Mouse (Mus musculus) olfactory bulb, adult 2 months (tissue): ENCODE measurements around the gene Siva1. TPM values are rescaled to one million over a fixed set of nuclear protein-coding genes. Genes with fewer than 3 reads are reported as not detected.

Experiments used
- H3K27ac ChIP-seq: fragments of 200-500 bp; 2 replicates; pipeline ENCODE4 v1.5.1; 2012; ENCODE audit warnings: low read depth, low read length; ENCODE audit not compliant: insufficient read depth
- H3K4me1 ChIP-seq: fragments of 200-500 bp; 2 replicates; pipeline ENCODE4 v1.6.1; 2012; ENCODE audit warnings: low read length; ENCODE audit not compliant: control insufficient read depth, insufficient read depth
- H3K4me3 ChIP-seq: fragments of 200-500 bp; 2 replicates; pipeline ENCODE4 v1.5.1; 2012; ENCODE audit warnings: mild to moderate bottlenecking, low read depth, low read length, moderate library complexity; ENCODE audit not compliant: insufficient read depth
- CTCF ChIP-seq: fragments of 200-500 bp; IDR thresholded peaks from 2 replicates; pipeline ENCODE4 v1.5.1; 2012; ENCODE audit warnings: low read depth, mild to moderate bottlenecking, low read length, moderate library complexity; ENCODE audit not compliant: insufficient read depth
- POLR2A ChIP-seq: fragments of 200-500 bp; IDR thresholded peaks from 2 replicates; pipeline ENCODE4 v1.6.1; 2012; ENCODE audit warnings: mild to moderate bottlenecking, low read depth, low read length, moderate library complexity; ENCODE audit not compliant: insufficient read depth
- WGBS: fragments of 180-500 bp; shearing (Covaris S2); methylation state at CpG from one replicate; pipeline ENCODE4 v1.1.7; 2018; 5-methylcytosine and 5-hydroxymethylcytosine counted together
- polyA plus RNA-seq: library from polyadenylated mRNA; stranded (reverse); fragments of >200 nt; gene quantifications from 2 replicates; pipeline ENCODE4 v1.2.4, GENCODE M21; 2012; ENCODE audit warnings: low replicate concordance; ENCODE audit not compliant: missing spikeins, insufficient read depth, insufficient read length

Siva1 gene
- polyA plus RNA-seq, 1 experiment, result not detected

GRCm38 (mm10) chr12:112620354-112621061 is 24.0 kb upstream of the Siva1 start:
- peak overlapping the region; percentile 62 for H3K4me3 ChIP-seq

GRCm38 (mm10) chr12:112621900-112622299 is 22.6 kb upstream of the Siva1 start:
- Histone ChIP-seq H3K27ac (no peak overlapping the region), H3K4me3 (no peak overlapping the region), H3K4me1 (peaks cover 55% of the 10 kb centered on the region)
- 83% methylated on average over 3 of the region's 3 CpGs for WGBS
- TF ChIP-seq CTCF (no peak), POLR2A (no peak)

More at GRCm38 (mm10) chr12:112620354-112621061, 24.0 kb upstream of the Siva1 start:
- peaks cover 59% of the 10 kb centered on the region for H3K4me1 ChIP-seq
- H3K27ac ChIP-seq, result peak overlapping the region; percentile 63
- TF ChIP-seq CTCF, result no peak
- TF ChIP-seq POLR2A, result no peak
- WGBS, result 21% methylated on average over 16 of the region's 16 CpGs

DNA sequence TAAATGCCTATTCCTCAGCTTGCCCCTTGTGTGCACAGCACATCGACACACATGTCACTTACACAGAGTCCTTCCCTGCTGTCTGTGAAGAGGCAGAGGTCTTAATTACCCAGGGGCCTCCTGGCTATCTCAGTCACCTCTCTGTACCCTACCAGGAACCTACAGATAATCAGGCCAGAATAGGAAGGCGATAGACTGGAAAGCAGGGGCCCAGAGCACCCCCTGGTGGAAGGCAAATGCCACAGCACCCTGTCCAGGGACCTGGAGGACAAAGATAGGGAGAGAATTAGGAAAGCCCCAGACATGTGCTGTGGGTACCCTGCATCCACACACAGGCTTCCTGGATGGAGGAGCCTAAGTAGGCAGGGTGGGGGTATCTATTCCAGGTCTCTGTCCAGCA is 20.7 kb upstream of the Siva1 start:
- Histone ChIP-seq H3K4me1 (peaks cover 43% of the 10 kb centered on the region), H3K27ac (no peak overlapping the region), H3K4me3 (no peak overlapping the region)
- no peak for TF ChIP-seq POLR2A
- peak; percentile 78; the same call in 1 of the 2 replicates for TF ChIP-seq CTCF
- WGBS, result 22% methylated on average over 2 of the region's 2 CpGs

- no peak overlapping the region for H3K27ac ChIP-seq
- no peak overlapping the region for H3K4me3 ChIP-seq
- 91% methylated on average over 4 of the region's 4 CpGs for WGBS
- H3K4me1 ChIP-seq, result peaks cover 33% of the 10 kb centered on the region
- no peak for TF ChIP-seq CTCF
- no peak for TF ChIP-seq POLR2A
Observed at GRCm38 (mm10) chr12:112625700-112626099, 18.8 kb upstream of the Siva1 start.

GRCm38 (mm10) chr12:112626455-112626854 is 18.0 kb upstream of the Siva1 start:
- TF ChIP-seq POLR2A (no peak), CTCF (no peak)
- WGBS, result 86% methylated on average over 6 of the region's 6 CpGs
- Histone ChIP-seq H3K27ac (no peak overlapping the region), H3K4me3 (no peak overlapping the region), H3K4me1 (peaks cover 25% of the 10 kb centered on the region)

GRCm38 (mm10) chr12:112627097-112627881 is 17.2 kb upstream of the Siva1 start:
- H3K4me1 ChIP-seq, result peaks cover 24% of the 10 kb centered on the region
- H3K27ac ChIP-seq, result no peak overlapping the region
- no peak overlapping the region for H3K4me3 ChIP-seq
- 75% methylated on average over 7 of the region's 7 CpGs for WGBS
- 0 out of 2 replicates have a peak, but pooled peaks have one; percentile 6 for TF ChIP-seq CTCF
- TF ChIP-seq POLR2A, result no peak

GRCm38 (mm10) chr12:112628197-112628596 is 16.3 kb upstream of the Siva1 start:
- TF ChIP-seq CTCF, result no peak
- TF ChIP-seq POLR2A, result no peak
- WGBS, result 90% methylated on average over 6 of the region's 6 CpGs
- peaks cover 21% of the 10 kb centered on the region for H3K4me1 ChIP-seq
- no peak overlapping the region for H3K4me3 ChIP-seq
- H3K27ac ChIP-seq, result no peak overlapping the region; the same call in 1 of the 2 replicates

DNA sequence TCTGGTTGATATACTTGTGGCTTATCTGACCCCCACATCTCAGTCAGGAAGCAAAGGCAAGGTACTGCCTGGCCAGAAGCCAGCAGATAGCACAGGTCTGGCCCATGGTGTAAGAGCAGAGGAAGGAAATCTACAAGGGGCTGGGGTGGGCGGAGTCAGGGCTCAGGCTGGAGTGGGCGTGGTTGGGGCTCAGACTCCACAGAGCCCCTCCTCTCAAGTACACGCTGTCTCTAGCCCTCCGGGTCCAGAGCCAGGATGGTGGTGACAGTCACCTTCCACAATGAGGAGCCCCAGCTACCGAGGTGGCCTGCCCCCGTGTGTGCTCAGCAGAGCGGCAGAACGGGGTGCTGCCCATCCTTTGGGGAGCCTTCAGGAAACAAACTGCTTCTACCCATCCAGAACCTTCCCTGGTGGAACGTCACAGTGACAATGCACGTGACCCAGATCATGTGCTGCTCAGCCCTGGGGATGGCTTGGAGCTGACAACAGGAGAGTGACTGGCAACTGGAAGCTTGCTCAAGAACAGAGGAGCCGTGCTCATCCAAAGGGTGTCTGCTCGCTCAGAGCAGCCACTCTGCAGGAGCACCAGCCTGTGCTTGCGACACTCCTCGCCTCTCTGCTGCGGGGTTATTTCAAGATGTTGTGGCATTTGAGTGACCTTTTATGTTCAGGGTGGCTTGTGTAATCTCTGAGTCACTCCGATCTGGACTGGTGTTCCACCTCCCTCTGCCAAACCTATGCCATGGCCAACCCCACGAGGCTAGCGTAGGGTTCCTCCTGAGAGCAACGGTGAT is 15.4 kb upstream of the Siva1 start:
- Histone ChIP-seq H3K4me1 (peaks cover 15% of the 10 kb centered on the region), H3K27ac (peak overlapping the region; percentile 5; the same call in 1 of the 2 replicates), H3K4me3 (no peak overlapping the region)
- TF ChIP-seq POLR2A (0 out of 2 replicates have a peak, but pooled peaks have one; percentile 14), CTCF (no peak)
- 19% methylated on average over 19 of the region's 19 CpGs for WGBS
